Mouse (Mus musculus) heart, postnatal 0 days (tissue): ENCODE results near the gene Scn3b. TPM values are rescaled to one million over a fixed set of nuclear protein-coding genes. Genes with fewer than 3 reads are reported as not detected.

Experiments
- ATAC-seq: fragments of 200-750 bp; cut with Nextera tagmentation; 2 replicates; pipeline ENCODE4 v1.8.0; 2017; ENCODE audit warnings: low read depth, moderate number of reproducible peaks, moderate library complexity; ENCODE audit not compliant: insufficient read depth
- DNase-seq: peaks from one replicate; pipeline ENCODE4 v3.0.0-alpha.2; 2016; ENCODE audit warnings: low spot score
- H3K27ac ChIP-seq: fragments of 300-500 bp; sonication (generic); 2 replicates; pipeline ENCODE4 v1.5.1; 2014; ENCODE audit warnings: low read depth, mild to moderate bottlenecking
- H3K27me3 ChIP-seq: fragments of 300-500 bp; sonication (generic); 2 replicates; pipeline ENCODE4 v1.6.1; 2014; ENCODE audit warnings: low read length, mixed read lengths; ENCODE audit not compliant: control insufficient read depth, insufficient read depth
- H3K36me3 ChIP-seq: fragments of 300-500 bp; sonication (generic); replicated peaks from 2 replicates; pipeline ENCODE4 v1.6.1; 2014; ENCODE audit warnings: low read length, mixed read lengths; ENCODE audit not compliant: control insufficient read depth, insufficient read depth
- H3K4me1 ChIP-seq: fragments of 300-500 bp; sonication (generic); 2 replicates; pipeline ENCODE4 v1.6.1; 2014; ENCODE audit warnings: antibody characterized with exemption; ENCODE audit not compliant: control insufficient read depth, insufficient read depth
- H3K4me2 ChIP-seq: fragments of 300-500 bp; sonication (generic); 2 replicates; pipeline ENCODE4 v1.6.1; 2014; ENCODE audit warnings: low read depth, mild to moderate bottlenecking, low read length, moderate library complexity
- H3K4me3 ChIP-seq: fragments of 300-500 bp; sonication (generic); 2 replicates; pipeline ENCODE4 v1.5.1; 2014; ENCODE audit warnings: low read depth, low read length
- H3K9ac ChIP-seq: fragments of 300-500 bp; sonication (generic); replicated peaks from 2 replicates; pipeline ENCODE4 v1.6.1; 2014; ENCODE audit warnings: low read depth, low read length, mixed read lengths
- H3K9me3 ChIP-seq: fragments of 300-500 bp; sonication (generic); replicated peaks from 2 replicates; pipeline ENCODE4 v1.6.1; 2016; ENCODE audit warnings: low read length; ENCODE audit not compliant: control insufficient read depth
- CTCF ChIP-seq: IDR thresholded peaks from 2 replicates; pipeline ENCODE4 v1.5.1; 2016; ENCODE audit warnings: antibody characterized with exemption, control low read depth, low read depth
- EP300 ChIP-seq: IDR thresholded peaks from 2 replicates; pipeline ENCODE4 v1.6.1; 2016; ENCODE audit warnings: antibody characterized with exemption, low read depth
- WGBS: fragments of 180-500 bp; shearing (Covaris S2); extraction: QIAGEN DNeasy Blood & Tissue Kit; methylation state at CpG from one replicate; pipeline ENCODE4 v1.1.7; 2014; 5-methylcytosine and 5-hydroxymethylcytosine counted together
- polyA plus RNA-seq: library from polyadenylated mRNA; unstranded; fragments of >200 nt; fragmentation: Nextera tagmentation; extraction: Ambion mirVana; gene quantifications from 2 replicates; pipeline ENCODE4 v1.2.1, GENCODE M21; 2015
- total RNA-seq: library from RNA; depleted of rRNA; stranded (reverse); fragments of >200 nt; gene quantifications from 2 replicates; pipeline ENCODE4 v1.2.3, GENCODE M21; 2014; ENCODE audit warnings: low replicate concordance; rRNA removed

The Scn3b gene
- total RNA-seq (0.54 and 5.5 TPM in 2 replicates), polyA plus RNA-seq (0.60 and 0.75 TPM in 2 replicates)

DNA sequence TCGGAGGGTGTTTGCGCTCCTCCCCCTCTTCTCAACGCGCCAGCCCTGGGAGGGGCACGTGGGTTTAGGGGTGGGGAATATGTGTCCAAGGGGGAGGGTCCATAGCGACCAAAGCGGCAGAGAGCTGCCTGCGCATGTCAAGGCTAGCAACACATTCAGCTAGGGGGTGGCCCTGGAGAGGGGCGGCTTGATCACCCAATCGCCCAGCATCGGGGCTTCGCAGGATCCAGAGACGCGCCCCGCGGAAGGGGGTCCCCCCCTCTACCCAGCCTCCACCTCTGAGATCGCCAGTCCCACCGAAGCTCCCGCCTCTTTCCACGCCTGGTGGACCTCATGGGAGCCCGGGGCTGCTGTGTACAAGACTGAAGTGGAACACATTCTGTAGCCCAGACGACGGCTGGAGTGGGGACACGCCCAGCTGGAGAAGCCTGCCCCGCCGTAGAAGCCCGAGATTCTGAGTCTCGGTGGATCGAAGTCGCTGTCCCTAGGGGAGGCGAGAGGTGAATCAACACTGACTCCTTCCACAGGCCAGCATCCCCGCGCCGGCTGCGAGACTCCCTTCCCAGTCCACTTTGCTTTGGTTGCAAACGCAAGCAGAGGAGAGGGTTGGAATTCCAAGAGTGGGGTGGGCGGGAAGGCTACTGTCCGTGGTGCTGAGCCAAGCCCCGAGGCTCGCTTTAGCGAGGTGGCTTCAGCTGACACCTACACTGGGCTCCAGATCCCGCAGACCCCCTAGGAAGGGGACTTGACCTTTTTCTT lies at the start of gene Scn3b:
Gene Scn3b (plus strand): TSS at position 115 of the 759 bp plus-strand sequence.
- Histone ChIP-seq H3K27me3 (peaks cover 18% of the 10 kb centered on the region; the same call in 1 of the 2 replicates), H3K9me3 (no peaks in the 10 kb centered on the region), H3K27ac (no peak within 1 kb of the TSS), H3K4me1 (peaks cover 17% of the 10 kb centered on the region), H3K4me3 (peak within 1 kb of the TSS; percentile 27), H3K36me3 (no peaks in the 10 kb centered on the region), H3K9ac (no peak within 1 kb of the TSS), H3K4me2 (peak within 1 kb of the TSS; percentile 53)
- TF ChIP-seq EP300 (no peak), CTCF (no peak)
- ATAC-seq (peak; percentile 59; the same call in 1 of the 2 replicates), DNase-seq (peak; percentile 16)
- 1% methylated on average over 42 of the region's 42 CpGs for WGBS

- Histone ChIP-seq H3K27ac (no peak overlapping the region), H3K4me1 (no peaks in the 10 kb centered on the region), H3K9me3 (no peaks in the 10 kb centered on the region), H3K4me3 (no peak overlapping the region), H3K9ac (no peak overlapping the region), H3K36me3 (no peaks in the 10 kb centered on the region), H3K27me3 (no peaks in the 10 kb centered on the region), H3K4me2 (no peak overlapping the region)
- no peak for DNase-seq
- ATAC-seq: no peak
- TF ChIP-seq CTCF (no peak), EP300 (no peak)
- 57% methylated on average over 4 of the region's 4 CpGs for WGBS
Observed at GRCm38 (mm10) chr9:40224289-40224688, 44.7 kb upstream of the Scn3b start.

DNA sequence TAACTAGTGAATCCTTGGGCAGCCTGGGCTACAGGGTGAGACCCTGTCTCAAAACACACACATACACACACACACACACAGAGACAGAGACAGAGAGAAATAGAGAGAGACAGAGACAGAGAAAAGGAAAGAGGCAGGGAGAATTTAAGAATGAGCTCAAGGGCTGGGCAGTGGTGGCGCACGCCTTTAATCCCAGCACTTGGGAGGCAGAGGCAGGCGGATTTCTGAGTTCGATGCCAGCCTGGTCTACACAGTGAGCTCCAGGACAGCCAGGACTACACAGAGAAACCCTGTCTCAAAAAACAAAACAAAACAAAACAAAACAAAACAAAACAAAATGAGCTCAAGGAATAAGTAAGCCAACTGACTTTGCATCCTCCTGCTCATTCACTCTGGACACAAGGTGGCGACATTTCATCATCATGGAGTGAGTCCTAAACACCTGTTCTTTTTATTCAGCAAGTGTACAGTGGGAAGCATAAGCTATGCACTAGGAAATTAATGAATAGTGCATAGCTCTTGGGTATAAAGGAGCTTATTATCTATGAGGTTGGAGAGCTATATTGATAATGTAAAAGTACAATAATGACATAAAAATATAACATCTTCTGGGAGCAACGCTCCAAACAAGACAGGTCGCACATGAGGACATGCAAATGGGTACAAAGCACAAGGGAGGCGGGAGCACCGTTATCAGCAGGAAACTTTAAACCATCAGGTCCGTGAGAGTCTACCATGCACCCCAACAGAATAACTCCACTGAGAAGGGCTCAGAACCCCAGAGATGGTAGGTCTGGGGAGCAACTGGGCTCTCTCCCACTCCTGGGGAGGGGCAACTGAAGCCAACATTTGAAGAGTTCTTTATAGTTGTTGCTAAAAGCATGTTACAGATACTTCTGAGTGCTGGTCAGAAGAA lies 40.9 kb upstream of the Scn3b start:
- peak; percentile 62 for ATAC-seq
- Histone ChIP-seq H3K9ac (no peak overlapping the region), H3K4me1 (no peaks in the 10 kb centered on the region), H3K27me3 (no peaks in the 10 kb centered on the region), H3K4me2 (no peak overlapping the region), H3K4me3 (no peak overlapping the region), H3K27ac (no peak overlapping the region), H3K36me3 (no peaks in the 10 kb centered on the region), H3K9me3 (no peaks in the 10 kb centered on the region)
- peak; percentile 60 for DNase-seq
- TF ChIP-seq CTCF (peak; percentile 92), EP300 (no peak)
- 59% methylated on average over 10 of the region's 10 CpGs for WGBS

- Histone ChIP-seq H3K4me2 (no peak overlapping the region), H3K9ac (no peak overlapping the region), H3K36me3 (no peaks in the 10 kb centered on the region), H3K9me3 (no peaks in the 10 kb centered on the region), H3K27ac (no peak overlapping the region), H3K4me3 (no peak overlapping the region), H3K4me1 (no peaks in the 10 kb centered on the region), H3K27me3 (no peaks in the 10 kb centered on the region)
- WGBS: 44% methylated on average over 6 of the region's 6 CpGs
- DNase-seq (no peak), ATAC-seq (no peak)
- no peak for TF ChIP-seq EP300
- TF ChIP-seq CTCF: no peak
Observed at GRCm38 (mm10) chr9:40228804-40229331, 40.1 kb upstream of the Scn3b start.

GRCm38 (mm10) chr9:40229479-40229878 lies 39.5 kb upstream of the Scn3b start:
- DNase-seq (no peak), ATAC-seq (no peak)
- Histone ChIP-seq H3K9me3 (no peaks in the 10 kb centered on the region), H3K27me3 (no peaks in the 10 kb centered on the region), H3K9ac (no peak overlapping the region), H3K4me2 (no peak overlapping the region), H3K36me3 (no peaks in the 10 kb centered on the region), H3K27ac (no peak overlapping the region), H3K4me1 (no peaks in the 10 kb centered on the region), H3K4me3 (no peak overlapping the region)
- no peak for TF ChIP-seq EP300
- no peak for TF ChIP-seq CTCF
- WGBS: 60% methylated on average over 5 of the region's 5 CpGs
